Mouse (Mus musculus): Measurements from ENCODE around the gene Wif1. TPM values are rescaled to one million over a fixed set of nuclear protein-coding genes. Genes with fewer than 3 reads are reported as not detected.

Gene Wif1
- polyA plus RNA-seq, 1 experiment: not detected

GRCm38 (mm10) chr10:121067416-121067951 lies 33.7 kb downstream of the Wif1 start:
- H3K27ac ChIP-seq (ENCODE audit: insufficient read depth, low read depth, low read length): no peak overlapping the region
- no peaks in the 10 kb centered on the region for H3K4me1 ChIP-seq (ENCODE audit: control insufficient read depth, insufficient read depth, low read length)
- TF ChIP-seq POLR2A (IDR thresholded peaks at IDR 0.05; ENCODE audit: borderline replicate concordance, low read depth, low read length): no peak
- no peak overlapping the region for H3K4me3 ChIP-seq (ENCODE audit: insufficient read depth, low read length)

GRCm38 (mm10) chr10:121068003-121068402 lies 34.2 kb downstream of the Wif1 start:
- Histone ChIP-seq H3K4me3 (ENCODE audit: insufficient read depth, low read length) (no peak overlapping the region), H3K27ac (ENCODE audit: insufficient read depth, low read depth, low read length) (no peak overlapping the region), H3K4me1 (ENCODE audit: control insufficient read depth, insufficient read depth, low read length) (no peaks in the 10 kb centered on the region)
- TF ChIP-seq CTCF (IDR thresholded peaks at IDR 0.05; ENCODE audit: low read depth, low read length) (no peak), POLR2A (IDR thresholded peaks at IDR 0.05; ENCODE audit: borderline replicate concordance, low read depth, low read length) (no peak)

GRCm38 (mm10) chr10:121070742-121071141 lies 37.0 kb downstream of the Wif1 start:
- H3K4me1 ChIP-seq (ENCODE audit: control insufficient read depth, insufficient read depth, low read length): no peaks in the 10 kb centered on the region
- H3K4me3 ChIP-seq (ENCODE audit: insufficient read depth, low read length): no peak overlapping the region
- TF ChIP-seq CTCF (IDR thresholded peaks at IDR 0.05; ENCODE audit: low read depth, low read length) (no peak), POLR2A (IDR thresholded peaks at IDR 0.05; ENCODE audit: borderline replicate concordance, low read depth, low read length) (no peak)
- no peak overlapping the region for H3K27ac ChIP-seq (ENCODE audit: insufficient read depth, low read depth, low read length)

GRCm38 (mm10) chr10:121080500-121080899 lies 46.7 kb downstream of the Wif1 start:
- H3K4me3 ChIP-seq (ENCODE audit: insufficient read depth, low read length): no peak overlapping the region
- H3K4me1 ChIP-seq (ENCODE audit: control insufficient read depth, insufficient read depth, low read length): no peaks in the 10 kb centered on the region
- H3K27ac ChIP-seq (ENCODE audit: insufficient read depth, low read depth, low read length): no peak overlapping the region
- TF ChIP-seq CTCF (IDR thresholded peaks at IDR 0.05; ENCODE audit: low read depth, low read length): no peak
- TF ChIP-seq POLR2A (IDR thresholded peaks at IDR 0.05; ENCODE audit: borderline replicate concordance, low read depth, low read length): no peak

GRCm38 (mm10) chr10:121082881-121083280 lies 49.1 kb downstream of the Wif1 start:
- TF ChIP-seq CTCF (IDR thresholded peaks at IDR 0.05; ENCODE audit: low read depth, low read length) (no peak), POLR2A (IDR thresholded peaks at IDR 0.05; ENCODE audit: borderline replicate concordance, low read depth, low read length) (no peak)
- Histone ChIP-seq H3K4me3 (ENCODE audit: insufficient read depth, low read length) (no peak overlapping the region), H3K27ac (ENCODE audit: insufficient read depth, low read depth, low read length) (no peak overlapping the region), H3K4me1 (ENCODE audit: control insufficient read depth, insufficient read depth, low read length) (no peaks in the 10 kb centered on the region)

- TF ChIP-seq POLR2A (IDR thresholded peaks at IDR 0.05; ENCODE audit: borderline replicate concordance, low read depth, low read length) (no peak), CTCF (IDR thresholded peaks at IDR 0.05; ENCODE audit: low read depth, low read length) (no peak)
- Histone ChIP-seq H3K4me3 (ENCODE audit: insufficient read depth, low read length) (no peak overlapping the region), H3K4me1 (ENCODE audit: control insufficient read depth, insufficient read depth, low read length) (no peaks in the 10 kb centered on the region), H3K27ac (ENCODE audit: insufficient read depth, low read depth, low read length) (no peak overlapping the region)
These were observed 49.8 kb downstream of the Wif1 start for GRCm38 (mm10) chr10:121083512-121083911.

GRCm38 (mm10) chr10:121088679-121089078 lies 54.9 kb downstream of the Wif1 start:
- H3K4me1 ChIP-seq (ENCODE audit: control insufficient read depth, insufficient read depth, low read length): 0 out of 2 replicates have a peak, but pooled peaks cover 2% of the 10 kb centered on the region
- no peak for TF ChIP-seq POLR2A (IDR thresholded peaks at IDR 0.05; ENCODE audit: borderline replicate concordance, low read depth, low read length)
- TF ChIP-seq CTCF (IDR thresholded peaks at IDR 0.05; ENCODE audit: low read depth, low read length): no peak

GRCm38 (mm10) chr10:121089312-121089711 lies 55.6 kb downstream of the Wif1 start:
- 0 out of 2 replicates have a peak, but pooled peaks cover 2% of the 10 kb centered on the region for H3K4me1 ChIP-seq (ENCODE audit: control insufficient read depth, insufficient read depth, low read length)
- no peak overlapping the region for H3K27ac ChIP-seq (ENCODE audit: insufficient read depth, low read depth, low read length)
- H3K4me3 ChIP-seq (ENCODE audit: insufficient read depth, low read length): no peak overlapping the region
- no peak for TF ChIP-seq POLR2A (IDR thresholded peaks at IDR 0.05; ENCODE audit: borderline replicate concordance, low read depth, low read length)
- no peak for TF ChIP-seq CTCF (IDR thresholded peaks at IDR 0.05; ENCODE audit: low read depth, low read length)

More at GRCm38 (mm10) chr10:121088679-121089078, 54.9 kb downstream of the Wif1 start:
- H3K27ac ChIP-seq (ENCODE audit: insufficient read depth, low read depth, low read length): no peak overlapping the region
- no peak overlapping the region for H3K4me3 ChIP-seq (ENCODE audit: insufficient read depth, low read length)

GRCm38 (mm10) chr10:121090006-121090405 lies 56.2 kb downstream of the Wif1 start:
- Histone ChIP-seq H3K27ac (ENCODE audit: insufficient read depth, low read depth, low read length) (no peak overlapping the region), H3K4me3 (ENCODE audit: insufficient read depth, low read length) (no peak overlapping the region), H3K4me1 (ENCODE audit: control insufficient read depth, insufficient read depth, low read length) (0 out of 2 replicates have a peak, but pooled peaks cover 2% of the 10 kb centered on the region)
- TF ChIP-seq POLR2A (IDR thresholded peaks at IDR 0.05; ENCODE audit: borderline replicate concordance, low read depth, low read length) (no peak), CTCF (IDR thresholded peaks at IDR 0.05; ENCODE audit: low read depth, low read length) (no peak)

- Histone ChIP-seq H3K4me1 (ENCODE audit: control insufficient read depth, insufficient read depth, low read length) (no peaks in the 10 kb centered on the region), H3K27ac (ENCODE audit: insufficient read depth, low read depth, low read length) (no peak overlapping the region), H3K4me3 (ENCODE audit: insufficient read depth, low read length) (no peak overlapping the region)
- TF ChIP-seq CTCF (IDR thresholded peaks at IDR 0.05; ENCODE audit: low read depth, low read length) (no peak), POLR2A (IDR thresholded peaks at IDR 0.05; ENCODE audit: borderline replicate concordance, low read depth, low read length) (no peak)
These were observed 62.2 kb downstream of the Wif1 start for GRCm38 (mm10) chr10:121095948-121096347.
